In the genomic region with DNA sequence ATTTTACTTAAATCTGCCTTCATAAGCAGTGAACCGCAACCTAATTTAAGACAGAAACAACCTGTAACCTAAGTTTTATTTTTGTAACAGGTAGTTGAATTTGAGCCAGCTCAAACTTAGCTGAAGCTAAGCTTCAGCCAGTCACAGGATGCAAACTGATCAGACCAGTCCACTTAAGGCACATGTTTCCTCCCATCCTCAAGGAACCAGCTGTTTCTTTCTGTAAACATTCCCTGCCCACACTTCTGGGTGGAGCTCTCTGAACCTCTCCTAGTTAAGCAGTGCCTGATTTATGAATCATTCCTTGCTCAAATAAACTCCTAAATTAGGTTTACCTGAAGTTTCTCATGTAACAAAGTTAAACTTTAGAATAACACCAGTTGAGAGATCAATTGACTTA, we compare ENCODE assay signal across 22 mouse cellular contexts. TPM values are rescaled to one million over a fixed set of nuclear protein-coding genes. Genes with fewer than 3 reads are reported as not detected.
DNase-seq lines count a peak whose midpoint lies in the region; ATAC-seq and TF ChIP-seq lines count a peak whose summit lies in the region.
"Had no signal": no experiment of that assay in that cellular context is flagged by ENCODE, and none has a peak within 500 bp of the region (broad histone marks: within the 10 kb centered on the region; RNA-seq: fewer than 3 reads in every experiment).

No protein-coding gene starts in this region.

- ATAC-seq in lung, embryonic 14.5 days (ENCODE audit: insufficient read depth), result no peak
- 0 out of 2 replicates have a peak, but pooled peaks have one; percentile 64 for ATAC-seq in stomach, postnatal 0 days (ENCODE audit: low FRiP score, low TSS enrichment)
- ATAC-seq: activated CD4-positive, CD25-positive, alpha-beta regulatory T cell, adult 4 months; forebrain, embryonic 16.5 days; hindbrain, postnatal 0 days; Patski had no signal

- no peak overlapping the region for H3K9ac ChIP-seq in lung, embryonic 14.5 days
- H3K9ac ChIP-seq in stomach, postnatal 0 days (ENCODE audit: low read length), result no peak overlapping the region
- H3K9ac ChIP-seq: forebrain, embryonic 12.5 days; heart, embryonic 15.5 days; hindbrain, embryonic 13.5 days had no signal

- 80% methylated on average over 1 of the region's 1 CpGs for WGBS in lung, embryonic 14.5 days
- 56% methylated on average over 1 of the region's 1 CpGs for WGBS in stomach, postnatal 0 days

- no peaks in the 10 kb centered on the region for H3K27me3 ChIP-seq in lung, embryonic 14.5 days (ENCODE audit: insufficient read depth, low read length)
- no peaks in the 10 kb centered on the region for H3K27me3 ChIP-seq in stomach, postnatal 0 days (ENCODE audit: control insufficient read depth, insufficient read depth, low read length)
- H3K27me3 ChIP-seq: heart, embryonic 15.5 days; hindbrain, embryonic 13.5 days had no signal

- H3K27ac ChIP-seq in lung, embryonic 14.5 days (ENCODE audit: low read depth), result no peak overlapping the region
- H3K27ac ChIP-seq in stomach, postnatal 0 days (replicated peaks), result no peak overlapping the region
- H3K27ac ChIP-seq: forebrain, embryonic 12.5 days; heart, adult 2 months; heart, embryonic 15.5 days; hindbrain, embryonic 13.5 days; hindbrain, postnatal 0 days had no signal

- H3K4me3 ChIP-seq in lung, embryonic 14.5 days (ENCODE audit: low read depth, low read length), result no peak overlapping the region
- H3K4me3 ChIP-seq in stomach, postnatal 0 days (ENCODE audit: low read depth, low read length), result no peak overlapping the region
- H3K4me3 ChIP-seq: forebrain, embryonic 12.5 days; heart, adult 2 months; heart, embryonic 15.5 days; hindbrain, embryonic 13.5 days had no signal

- TF ChIP-seq EP300 in stomach, postnatal 0 days (optimal IDR thresholded peaks at IDR 0.05), result no peak

- peak; percentile 14 for DNase-seq in lung, embryonic 14.5 days
- DNase-seq in lung, postnatal 4 days, result no peak
- peak; percentile 29 for DNase-seq in NIH3T3 (ENCODE audit: low read depth)
- DNase-seq in lung, postnatal 10 days, result peak; percentile 10
- DNase-seq in stomach, postnatal 0 days (ENCODE audit: low spot score), result no peak
- DNase-seq in ovary, postnatal 36 days (ENCODE audit: low spot score), result no peak
- no peak for DNase-seq in gastrocnemius, postnatal 25 days
- DNase-seq: adrenal gland, postnatal 14 days; cerebellum, adult 2 months; cerebellum, postnatal 10 days; gastrocnemius, postnatal 10 days; heart, adult 2 months; heart, postnatal 14 days had no signal

- no peaks in the 10 kb centered on the region for H3K4me1 ChIP-seq in lung, embryonic 14.5 days (ENCODE audit: insufficient read depth)
- no peaks in the 10 kb centered on the region for H3K4me1 ChIP-seq in stomach, postnatal 0 days (replicated peaks; ENCODE audit: control insufficient read depth, insufficient read depth)
- H3K4me1 ChIP-seq: forebrain, embryonic 12.5 days; heart, embryonic 15.5 days; hindbrain, embryonic 13.5 days had no signal

- no peaks in the 10 kb centered on the region for H3K9me3 ChIP-seq in lung, embryonic 14.5 days (ENCODE audit: low read depth, low read length)
- H3K9me3 ChIP-seq in stomach, postnatal 0 days (ENCODE audit: control insufficient read depth, low read length), result no peaks in the 10 kb centered on the region
- H3K9me3 ChIP-seq: forebrain, embryonic 12.5 days; heart, embryonic 15.5 days; hindbrain, embryonic 13.5 days had no signal

- TF ChIP-seq CTCF in lung, embryonic 14.5 days (IDR thresholded peaks at IDR 0.05; ENCODE audit: low read depth), result no peak
- no peak for TF ChIP-seq CTCF in stomach, postnatal 0 days (IDR thresholded peaks at IDR 0.05; ENCODE audit: low read depth)

- H3K36me3 ChIP-seq in lung, embryonic 14.5 days (ENCODE audit: insufficient read depth), result no peaks in the 10 kb centered on the region
- no peaks in the 10 kb centered on the region for H3K36me3 ChIP-seq in stomach, postnatal 0 days (ENCODE audit: control insufficient read depth, insufficient read depth, low read length)
- H3K36me3 ChIP-seq: forebrain, embryonic 12.5 days; heart, embryonic 15.5 days; hindbrain, embryonic 13.5 days had no signal

- no peak overlapping the region for H3K4me2 ChIP-seq in lung, embryonic 14.5 days
- H3K4me2 ChIP-seq in stomach, postnatal 0 days (replicated peaks; ENCODE audit: low read depth), result no peak overlapping the region
- H3K4me2 ChIP-seq: forebrain, embryonic 12.5 days; heart, embryonic 11.5 days; heart, embryonic 15.5 days; hindbrain, embryonic 13.5 days had no signal

RNA-seq across cellular contexts. Expression of a gene that starts 54.8 kb away (rescaled TPM):
- polyA plus RNA-seq in lung, embryonic 14.5 days (2014; fragmentation: Nextera tagmentation; extraction: Ambion mirVana), result 13.2 and 14.6 TPM in 2 replicates
- 6.7 and 7.0 TPM in 2 replicates for polyA plus RNA-seq in stomach, postnatal 0 days (2015; fragmentation: Nextera tagmentation; extraction: Ambion mirVana)
- 1 to 10 TPM; 3.7 to 4.1 TPM for total RNA-seq in gastrocnemius, postnatal 25 days (2021)
- total RNA-seq: MEL had no signal

Comparison
In these comparisons a context has a peak if more than half of its experiments do, and no peak if none do; other contexts are left out.
1. DNase-seq: peak in lung, embryonic 14.5 days (single experiment), NIH3T3 (single experiment) and lung, postnatal 10 days (single experiment); none in lung, postnatal 4 days (0 of 2), stomach, postnatal 0 days (single experiment), ovary, postnatal 36 days (single experiment) and gastrocnemius, postnatal 25 days (single experiment).